Mouse (Mus musculus): ENCODE results near the gene Olfr1290. TPM values are rescaled to one million over a fixed set of nuclear protein-coding genes. Genes with fewer than 3 reads are reported as not detected.

The Olfr1290 gene
- polyA plus RNA-seq (2014; fragmentation: Illumina TruSeq; extraction: RNeasy Lipid Tissue Mini Kit (QIAGEN cat#74804); ENCODE audit: low read depth, low replicate concordance): not detected

DNA sequence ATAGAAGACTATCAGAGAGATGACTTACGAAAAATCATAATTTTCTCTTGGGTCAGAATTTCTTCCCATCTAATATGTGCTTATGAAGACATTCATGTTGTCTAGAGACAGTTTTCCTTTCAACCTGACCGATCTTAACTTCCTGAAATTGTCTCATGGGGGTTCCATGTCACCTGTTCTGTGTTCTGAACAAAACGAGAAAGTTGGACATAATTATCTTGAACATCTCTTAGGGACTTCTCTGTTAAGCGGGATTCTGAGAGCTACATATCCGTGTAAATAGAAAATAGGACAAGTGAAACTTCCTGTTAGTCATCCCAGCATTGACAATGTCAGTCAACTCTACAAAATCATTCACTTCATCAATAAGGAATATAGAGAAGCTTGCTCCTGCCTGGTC, at the start of gene Olfr1290:
Olfr1290 (minus strand) TSS at position 101 of the 400 bp plus-strand sequence.

DNA sequence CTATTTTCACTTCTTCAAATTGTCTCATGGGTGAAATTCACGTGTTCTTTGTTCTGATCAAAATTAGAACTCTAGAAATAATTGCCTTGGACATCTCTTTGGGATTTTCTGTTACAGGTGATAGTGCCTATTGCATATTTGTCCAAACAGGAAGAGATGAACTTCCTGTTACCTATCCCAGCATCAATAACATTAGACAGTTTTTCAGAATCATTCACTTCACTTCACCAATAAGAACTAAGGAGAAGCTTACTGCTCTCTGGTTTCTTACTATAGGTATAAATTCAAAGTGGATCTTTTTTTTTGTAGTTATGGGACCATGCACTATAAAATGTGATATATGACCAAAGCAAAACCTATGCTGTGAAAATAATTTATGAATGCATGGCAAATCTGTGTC, 46.6 kb upstream of the Olfr1290 start, which contains the start of gene Olfr1294:
Olfr1294 (minus strand) TSS at position 101 of the 400 bp plus-strand sequence.

DNA sequence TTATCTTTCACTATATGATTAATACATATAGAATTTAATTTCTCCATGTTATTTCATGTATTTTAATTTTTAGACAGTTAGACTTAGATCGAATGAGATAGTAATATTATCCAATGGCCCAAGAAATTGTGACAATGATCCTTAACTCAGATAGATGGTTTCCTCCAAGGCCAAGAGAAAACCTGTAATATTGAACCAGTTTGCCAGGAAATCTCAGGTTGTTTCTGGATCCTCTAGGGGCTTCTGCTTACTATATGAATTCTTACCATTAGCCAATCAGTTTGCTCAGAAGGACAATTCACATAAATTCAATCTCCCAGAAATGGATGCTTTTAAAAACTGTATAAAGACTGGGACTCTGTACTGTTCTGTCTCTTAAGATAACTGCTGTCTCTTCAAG, 31.3 kb upstream of the Olfr1290 start, which contains the start of gene Olfr1293-ps:
Olfr1293-ps (plus strand) TSS at position 301 of the 400 bp plus-strand sequence.

DNA sequence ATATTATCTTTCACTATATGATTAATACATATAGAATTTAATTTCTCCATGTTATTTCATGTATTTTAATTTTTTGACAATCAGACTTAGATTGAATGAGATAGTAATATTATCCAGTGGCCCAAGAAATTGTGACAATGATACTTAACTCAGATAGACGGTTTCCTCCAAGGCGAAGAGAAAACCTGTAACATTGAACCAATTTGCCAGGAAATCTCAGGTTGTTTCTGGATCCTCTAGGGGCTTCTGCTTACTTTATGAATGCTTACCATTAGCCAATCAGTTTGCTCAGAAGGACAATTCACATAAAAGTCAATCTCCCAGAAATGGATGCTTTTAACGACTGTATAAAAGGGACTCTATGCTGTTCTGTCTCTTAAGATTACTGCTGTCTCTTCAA, 3.3 kb upstream of the Olfr1290 start, which contains the start of gene Olfr1291-ps1:
Olfr1291-ps1 (plus strand) TSS at position 301 of the 400 bp plus-strand sequence.

DNA sequence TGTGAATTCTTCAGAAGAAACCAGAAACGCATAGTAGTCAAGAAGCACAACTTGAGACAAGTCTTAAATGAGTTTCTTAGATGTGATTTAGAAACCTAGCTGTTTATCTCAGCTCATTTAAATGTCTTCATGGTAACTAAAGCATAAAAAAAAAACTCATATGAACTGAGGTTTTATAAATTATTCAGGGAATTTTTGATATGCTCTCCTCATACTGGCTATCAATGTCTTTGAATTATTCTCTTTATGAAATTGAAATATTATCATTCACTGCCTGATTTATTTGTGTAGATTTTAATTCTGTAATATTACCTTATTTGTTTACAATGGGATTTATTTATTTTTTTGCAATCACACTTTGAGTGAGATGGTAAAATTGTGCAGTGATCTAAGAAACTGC, 13.1 kb downstream of the Olfr1290 start, which contains the start of gene Olfr1289:
Olfr1289 (plus strand) TSS at position 301 of the 400 bp plus-strand sequence.

DNA sequence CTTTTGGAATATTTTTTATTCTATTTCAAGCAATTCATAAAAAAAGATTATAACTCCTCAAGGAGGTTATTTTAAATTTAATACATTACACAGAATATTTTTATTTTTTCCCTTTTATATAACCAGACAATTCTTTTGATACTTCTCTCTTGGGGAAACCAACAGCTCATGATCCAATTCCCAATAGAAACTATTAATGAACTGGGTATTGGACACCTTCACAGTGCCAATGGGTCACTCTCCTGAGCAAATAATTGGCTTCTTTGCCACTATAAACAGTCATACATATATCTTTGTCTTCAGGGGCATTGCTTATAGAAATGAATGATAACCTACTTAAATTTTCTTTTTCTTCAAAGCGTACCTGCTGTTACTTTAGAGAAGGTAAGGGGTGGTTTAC, 19.8 kb downstream of the Olfr1290 start, which contains the start of gene Olfr1288:
Olfr1288 (plus strand) TSS at position 301 of the 400 bp plus-strand sequence.

DNA sequence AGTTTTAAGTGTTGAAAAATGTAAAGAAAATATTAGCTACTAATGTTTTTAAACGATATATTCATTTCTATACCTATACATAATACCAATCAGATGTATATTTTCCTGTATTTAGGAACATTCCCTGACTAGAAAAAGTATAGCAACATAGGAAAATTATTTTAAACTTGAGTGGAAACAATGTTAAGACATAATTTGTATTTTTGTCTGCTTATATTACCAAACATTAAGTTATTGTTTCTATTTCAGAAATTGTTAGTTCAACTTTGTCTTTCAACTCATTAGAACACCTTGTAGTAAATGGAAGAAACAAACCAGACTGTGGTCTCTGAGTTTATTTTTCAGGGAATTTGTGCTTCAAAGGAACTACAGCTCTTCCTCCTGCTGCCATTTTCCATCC, 44.8 kb downstream of the Olfr1290 start, which contains the start of gene Olfr1287:
Olfr1287 (plus strand) TSS at position 301 of the 400 bp plus-strand sequence.

Other genes starting within 250 kb of the Olfr1290 start
- gene Olfr1276, start 239.3 kb downstream of the Olfr1290 start, polyA plus RNA-seq (2014; fragmentation: Illumina TruSeq; extraction: RNeasy Lipid Tissue Mini Kit (QIAGEN cat#74804); ENCODE audit: low read depth, low replicate concordance): not detected
- gene Olfr1277, start 219.7 kb downstream of the Olfr1290 start, polyA plus RNA-seq (2014; fragmentation: Illumina TruSeq; extraction: RNeasy Lipid Tissue Mini Kit (QIAGEN cat#74804); ENCODE audit: low read depth, low replicate concordance): not detected
- not detected for gene Olfr1278, start 203.7 kb downstream of the Olfr1290 start, polyA plus RNA-seq (2014; fragmentation: Illumina TruSeq; extraction: RNeasy Lipid Tissue Mini Kit (QIAGEN cat#74804); ENCODE audit: low read depth, low replicate concordance)
- not detected for gene Olfr1279, start 193.2 kb downstream of the Olfr1290 start, polyA plus RNA-seq (2014; fragmentation: Illumina TruSeq; extraction: RNeasy Lipid Tissue Mini Kit (QIAGEN cat#74804); ENCODE audit: low read depth, low replicate concordance)
- gene Olfr1280, start 179.8 kb downstream of the Olfr1290 start, polyA plus RNA-seq (2014; fragmentation: Illumina TruSeq; extraction: RNeasy Lipid Tissue Mini Kit (QIAGEN cat#74804); ENCODE audit: low read depth, low replicate concordance): not detected
- not detected for gene Olfr1281, start 167.3 kb downstream of the Olfr1290 start, polyA plus RNA-seq (2014; fragmentation: Illumina TruSeq; extraction: RNeasy Lipid Tissue Mini Kit (QIAGEN cat#74804); ENCODE audit: low read depth, low replicate concordance)
- not detected for gene Olfr1282, start 157.8 kb downstream of the Olfr1290 start, polyA plus RNA-seq (2014; fragmentation: Illumina TruSeq; extraction: RNeasy Lipid Tissue Mini Kit (QIAGEN cat#74804); ENCODE audit: low read depth, low replicate concordance)
- gene Olfr1283, start 127.0 kb downstream of the Olfr1290 start, polyA plus RNA-seq (2014; fragmentation: Illumina TruSeq; extraction: RNeasy Lipid Tissue Mini Kit (QIAGEN cat#74804); ENCODE audit: low read depth, low replicate concordance): not detected
- gene Olfr1284, start 118.3 kb downstream of the Olfr1290 start, polyA plus RNA-seq (2014; fragmentation: Illumina TruSeq; extraction: RNeasy Lipid Tissue Mini Kit (QIAGEN cat#74804); ENCODE audit: low read depth, low replicate concordance): not detected
- not detected for gene Olfr1286, start 70.7 kb downstream of the Olfr1290 start, polyA plus RNA-seq (2014; fragmentation: Illumina TruSeq; extraction: RNeasy Lipid Tissue Mini Kit (QIAGEN cat#74804); ENCODE audit: low read depth, low replicate concordance)
- not detected for gene Olfr1287, start 44.7 kb downstream of the Olfr1290 start, polyA plus RNA-seq (2014; fragmentation: Illumina TruSeq; extraction: RNeasy Lipid Tissue Mini Kit (QIAGEN cat#74804); ENCODE audit: low read depth, low replicate concordance)
- gene Olfr1288, start 19.7 kb downstream of the Olfr1290 start, polyA plus RNA-seq (2014; fragmentation: Illumina TruSeq; extraction: RNeasy Lipid Tissue Mini Kit (QIAGEN cat#74804); ENCODE audit: low read depth, low replicate concordance): not detected
- gene Olfr1289, start 13.0 kb downstream of the Olfr1290 start, polyA plus RNA-seq (2014; fragmentation: Illumina TruSeq; extraction: RNeasy Lipid Tissue Mini Kit (QIAGEN cat#74804); ENCODE audit: low read depth, low replicate concordance): not detected
- not detected for gene Olfr1291-ps1, start 3.4 kb upstream of the Olfr1290 start, polyA plus RNA-seq (2014; fragmentation: Illumina TruSeq; extraction: RNeasy Lipid Tissue Mini Kit (QIAGEN cat#74804); ENCODE audit: low read depth, low replicate concordance)
- not detected for gene Olfr1293-ps, start 31.4 kb upstream of the Olfr1290 start, polyA plus RNA-seq (2014; fragmentation: Illumina TruSeq; extraction: RNeasy Lipid Tissue Mini Kit (QIAGEN cat#74804); ENCODE audit: low read depth, low replicate concordance)
- not detected for gene Olfr1294, start 46.5 kb upstream of the Olfr1290 start, polyA plus RNA-seq (2014; fragmentation: Illumina TruSeq; extraction: RNeasy Lipid Tissue Mini Kit (QIAGEN cat#74804); ENCODE audit: low read depth, low replicate concordance)
- gene Olfr1295, start 75.9 kb upstream of the Olfr1290 start, polyA plus RNA-seq (2014; fragmentation: Illumina TruSeq; extraction: RNeasy Lipid Tissue Mini Kit (QIAGEN cat#74804); ENCODE audit: low read depth, low replicate concordance): not detected
- not detected for gene Olfr1297, start 132.7 kb upstream of the Olfr1290 start, polyA plus RNA-seq (2014; fragmentation: Illumina TruSeq; extraction: RNeasy Lipid Tissue Mini Kit (QIAGEN cat#74804); ENCODE audit: low read depth, low replicate concordance)
- not detected for gene Olfr1298, start 155.4 kb upstream of the Olfr1290 start, polyA plus RNA-seq (2014; fragmentation: Illumina TruSeq; extraction: RNeasy Lipid Tissue Mini Kit (QIAGEN cat#74804); ENCODE audit: low read depth, low replicate concordance)
- not detected for gene Olfr1299, start 167.6 kb upstream of the Olfr1290 start, polyA plus RNA-seq (2014; fragmentation: Illumina TruSeq; extraction: RNeasy Lipid Tissue Mini Kit (QIAGEN cat#74804); ENCODE audit: low read depth, low replicate concordance)

Data from adipose tissue, adult 10 weeks (tissue).